Mouse (Mus musculus) cerebellum, adult 9-10 months (tissue): ENCODE measurements around the gene Samd4.

Experiments
- DNase-seq: peaks from one replicate; pipeline ENCODE4 v3.0.0; 2022

The Samd4 gene

DNA sequence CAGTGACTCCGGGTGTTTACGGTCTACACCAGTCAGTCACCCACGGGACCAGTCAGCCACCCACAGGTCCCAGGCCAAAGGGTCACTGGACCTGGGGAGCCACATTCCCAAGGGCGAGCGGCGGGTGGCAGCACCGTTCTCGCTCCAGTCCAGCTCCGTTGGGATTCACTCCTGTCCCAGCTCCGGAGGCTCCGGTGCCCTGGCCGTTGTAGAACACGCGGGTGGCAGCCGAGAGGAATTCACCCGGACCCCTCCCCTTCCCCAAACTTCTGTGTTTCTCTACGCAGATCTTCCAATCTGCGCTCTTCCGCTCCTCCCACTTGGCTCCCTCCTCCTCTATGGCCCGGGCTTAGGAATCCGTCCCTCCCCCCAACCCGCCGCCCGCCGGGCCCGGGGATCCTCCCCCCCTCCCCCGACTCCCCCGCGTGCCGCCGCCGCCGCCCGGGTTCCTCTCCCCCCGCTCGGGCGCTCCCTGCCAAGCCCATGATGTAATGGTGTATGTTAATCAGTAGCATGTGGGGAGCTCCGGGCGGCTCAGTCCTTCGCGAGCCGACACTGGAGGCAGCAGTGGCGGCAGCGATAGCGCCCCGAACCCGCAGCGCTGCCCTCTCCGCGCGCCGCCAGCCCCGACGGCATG, at the start of gene Samd4:
Gene Samd4, plus strand, starts transcription at position 424 of the 637 bp plus-strand sequence.
- DNase-seq, result peak; percentile 73

GRCm38 (mm10) chr14:46839326-46839725, 43.3 kb upstream of the Samd4 start:
- DNase-seq, result no peak

GRCm38 (mm10) chr14:46845706-46846105, 36.9 kb upstream of the Samd4 start:
- no peak for DNase-seq

DNA sequence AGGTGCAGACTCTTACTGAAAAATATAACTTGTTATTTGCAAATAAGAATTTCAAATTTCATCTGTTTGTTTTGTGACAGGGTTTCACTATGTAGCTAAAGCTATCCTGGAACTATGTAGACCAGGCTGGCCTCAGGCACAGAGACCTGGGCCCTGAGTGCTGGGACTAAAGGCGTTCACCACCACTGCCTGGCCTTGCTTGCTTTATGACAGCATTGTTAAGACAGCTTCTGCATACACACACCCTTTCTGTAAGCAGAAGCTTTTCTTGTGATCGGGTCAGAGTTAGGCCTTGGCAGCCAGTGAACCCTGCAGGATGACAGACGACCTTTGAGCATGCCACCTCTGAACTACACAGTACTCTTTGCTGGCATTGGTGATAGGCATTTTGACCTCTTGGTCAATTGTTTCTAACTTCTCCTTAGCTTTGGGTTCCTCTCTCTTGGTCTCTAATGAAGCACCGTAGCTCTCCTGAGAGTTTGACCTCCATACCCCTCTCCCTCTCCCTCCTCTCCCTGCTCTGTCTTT, 34.5 kb upstream of the Samd4 start:
- no peak for DNase-seq

DNA sequence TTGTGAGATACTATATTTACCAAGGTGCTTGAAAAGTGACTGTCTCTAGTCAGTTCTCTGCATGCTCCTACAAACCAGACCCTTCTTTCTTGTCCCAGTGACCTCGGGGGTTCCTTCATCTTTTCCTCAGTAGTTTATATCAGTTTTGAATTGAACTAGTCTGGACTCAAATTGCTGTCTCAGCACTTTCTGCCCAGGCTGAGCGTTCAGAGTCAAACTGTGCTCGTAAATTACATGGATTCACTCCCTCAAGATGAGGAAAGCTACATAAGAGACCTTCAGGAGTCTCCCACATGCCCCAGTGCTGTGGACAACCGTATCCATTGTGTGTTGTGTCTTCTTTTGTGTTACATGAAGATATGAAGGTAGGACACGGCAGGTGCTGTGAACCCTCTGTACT, 33.9 kb upstream of the Samd4 start:
- DNase-seq, result no peak

- no peak for DNase-seq
Measured at GRCm38 (mm10) chr14:46849769-46850168, 32.9 kb upstream of the Samd4 start.

GRCm38 (mm10) chr14:46853677-46854076, 29.0 kb upstream of the Samd4 start:
- DNase-seq, result no peak

- DNase-seq, result no peak
Measured at GRCm38 (mm10) chr14:46862922-46863321, 19.7 kb upstream of the Samd4 start.

GRCm38 (mm10) chr14:46880935-46881334, 1.7 kb upstream of the Samd4 start:
- peak; percentile 69 for DNase-seq

DNA sequence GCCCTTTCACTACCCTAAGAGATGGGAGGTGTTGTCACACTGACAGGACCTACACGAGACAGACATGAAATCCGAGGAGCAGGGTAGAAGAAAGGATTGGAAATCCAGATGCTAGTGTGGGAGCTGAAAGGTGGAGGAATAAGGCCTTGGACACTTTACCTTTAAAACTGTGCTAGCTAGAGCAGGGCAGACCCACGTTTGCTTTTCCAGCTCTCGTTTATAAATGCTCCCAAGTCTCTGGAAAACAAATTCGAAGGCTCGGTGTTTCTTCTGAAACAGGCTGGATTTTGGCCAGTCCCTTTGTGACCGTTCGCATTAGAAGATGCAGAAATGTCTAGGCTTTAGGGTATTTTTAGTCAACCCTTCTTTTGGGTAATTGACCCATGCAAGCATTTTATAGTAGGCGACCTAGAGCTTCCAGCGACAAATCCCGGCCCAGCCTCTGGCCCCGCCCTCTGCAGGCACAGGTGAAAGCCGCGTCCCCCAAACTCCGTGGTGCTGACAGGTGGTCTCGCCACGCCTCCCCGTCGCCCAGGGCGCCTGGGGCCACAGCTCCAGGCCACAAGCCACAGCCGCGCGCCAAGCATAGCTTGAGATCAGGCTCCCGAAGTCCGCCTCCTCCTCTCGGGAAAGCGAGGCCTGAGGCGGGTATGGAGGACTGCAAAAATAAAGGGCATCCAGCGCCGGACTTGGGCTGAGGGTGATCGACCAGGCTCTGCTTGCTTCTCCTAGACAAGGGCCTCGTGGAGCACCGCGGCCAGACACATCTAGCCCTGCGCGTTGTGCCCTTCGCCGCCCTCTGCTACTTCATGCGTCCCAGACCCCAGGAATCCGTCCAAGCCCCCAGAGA, 848 bp upstream of the Samd4 start:
- DNase-seq, result peak; percentile 52

DNA sequence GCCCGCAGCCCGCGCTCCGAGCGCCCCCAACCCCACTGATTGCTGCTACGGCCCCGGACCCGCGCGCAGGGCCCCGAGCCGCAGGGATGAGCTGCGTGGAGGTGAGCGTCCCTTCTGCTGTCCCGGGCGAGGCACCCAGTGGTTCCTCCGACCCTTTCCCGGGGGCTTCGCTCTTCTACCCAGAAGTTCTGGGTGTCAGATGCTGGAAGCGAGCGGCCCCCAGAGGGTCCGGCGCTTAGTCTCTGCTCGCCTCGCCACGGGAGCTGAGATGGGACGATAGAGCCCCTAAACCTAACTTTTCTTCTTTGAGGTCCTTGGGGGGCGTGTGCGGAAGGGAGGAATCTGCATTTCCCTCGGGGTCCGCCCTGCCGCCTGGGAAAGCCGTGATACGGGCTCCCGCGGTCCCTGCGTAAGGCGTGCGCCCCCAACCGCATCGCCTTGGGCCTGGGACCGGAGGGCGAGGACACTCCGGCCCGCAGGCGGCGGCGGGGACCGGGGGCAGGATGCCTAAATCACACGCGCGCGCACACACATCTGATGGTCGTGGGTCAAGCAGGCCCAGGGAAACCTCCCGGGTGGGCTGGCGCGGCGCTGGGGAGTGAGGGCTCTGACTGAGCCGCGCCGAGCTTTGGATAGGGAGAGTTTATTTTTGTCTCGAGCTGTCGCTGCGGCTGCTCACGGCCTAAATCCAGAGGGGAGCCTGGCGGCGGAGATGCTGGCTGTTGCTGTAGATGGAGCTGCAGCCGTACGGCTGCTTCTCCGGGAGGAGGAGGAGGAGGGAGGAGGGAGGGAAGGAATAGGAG, 615 bp downstream of the Samd4 start:
- no peak for DNase-seq

DNA sequence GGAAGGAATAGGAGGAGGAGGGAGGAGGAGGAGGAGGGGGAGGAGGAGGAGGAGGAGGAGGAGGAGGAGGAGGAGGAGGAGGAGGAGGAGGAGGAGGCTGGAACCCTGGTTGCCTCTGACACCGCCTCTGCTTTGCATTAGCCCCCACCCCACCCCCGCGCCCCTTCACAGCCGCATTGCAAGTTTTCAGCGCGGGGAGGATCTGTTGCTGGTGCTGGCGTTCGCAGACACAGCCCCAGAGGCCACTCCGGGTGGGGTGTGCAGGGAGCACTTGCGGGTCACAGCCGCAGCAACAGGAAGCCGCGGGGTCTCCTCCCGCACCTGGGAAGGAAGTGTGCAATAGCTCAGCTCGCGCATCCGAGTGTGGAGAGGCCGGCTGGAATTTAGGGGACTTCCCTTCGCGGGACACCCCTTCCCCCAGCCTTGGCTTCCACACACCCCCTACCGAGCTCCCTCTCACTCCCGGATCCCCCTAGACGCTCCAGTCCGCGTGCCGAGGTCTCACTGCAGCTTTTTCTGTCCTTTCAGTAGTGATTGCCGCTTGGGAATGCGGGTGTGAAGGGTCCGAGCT, 1.3 kb downstream of the Samd4 start:
- DNase-seq, result peak; percentile 63

DNA sequence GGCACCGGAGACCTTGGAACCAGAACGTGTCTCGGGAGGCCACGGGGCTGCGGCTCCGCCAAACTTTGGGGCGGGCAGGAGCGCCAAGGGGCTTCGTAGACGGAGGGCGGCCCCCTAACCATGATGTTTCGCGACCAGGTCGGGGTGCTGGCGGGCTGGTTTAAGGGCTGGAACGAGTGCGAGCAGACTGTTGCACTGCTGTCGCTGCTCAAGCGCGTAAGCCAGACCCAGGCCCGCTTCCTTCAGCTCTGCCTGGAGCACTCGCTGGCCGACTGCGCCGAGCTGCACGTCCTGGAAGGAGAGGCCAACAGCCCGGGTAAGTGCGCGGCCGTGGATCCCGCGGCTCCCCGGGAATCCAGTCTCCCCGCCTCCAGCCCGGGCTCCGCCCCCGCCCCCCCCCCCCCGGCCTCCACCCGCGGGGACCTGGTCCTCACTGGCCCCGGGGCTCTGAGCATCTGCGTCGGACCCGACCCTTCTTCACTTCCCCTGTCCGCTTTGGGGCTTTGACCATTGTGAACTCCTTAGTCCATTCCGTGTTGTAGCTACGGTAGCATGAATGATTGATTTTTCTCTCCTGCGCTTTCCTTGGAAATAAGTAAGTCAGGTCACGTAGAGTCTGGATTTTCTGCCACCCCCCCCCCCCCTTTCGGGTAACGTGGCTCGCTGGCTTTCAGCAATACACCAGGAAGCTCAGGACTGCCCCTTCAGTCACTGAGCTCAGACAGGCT, 2.2 kb downstream of the Samd4 start:
- DNase-seq, result peak; percentile 61

- DNase-seq, result peak; percentile 52
Measured at GRCm38 (mm10) chr14:46885429-46885755, 2.7 kb downstream of the Samd4 start.

DNA sequence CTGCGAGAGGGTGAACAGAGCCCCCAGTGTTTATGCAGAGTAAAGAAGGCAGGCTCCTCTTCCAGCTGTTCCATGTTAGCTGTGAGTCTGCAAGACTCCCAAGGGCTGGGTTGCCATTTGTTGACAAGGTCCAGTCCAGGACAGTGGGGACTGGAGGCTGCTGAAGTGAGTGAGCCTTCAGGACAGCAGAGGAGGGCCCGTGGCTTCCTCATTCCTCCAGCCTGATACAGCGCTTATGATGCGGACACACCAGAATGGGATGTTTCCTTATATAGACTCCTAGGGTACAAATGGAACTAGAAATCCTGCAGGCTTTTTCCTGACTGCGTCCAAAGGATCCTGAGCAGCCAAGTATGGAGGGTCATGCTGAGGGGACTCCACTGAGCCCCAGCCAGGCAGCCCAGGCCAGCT, 3.2 kb downstream of the Samd4 start:
- peak; percentile 21 for DNase-seq

GRCm38 (mm10) chr14:46889096-46889495, 6.4 kb downstream of the Samd4 start:
- no peak for DNase-seq

DNA sequence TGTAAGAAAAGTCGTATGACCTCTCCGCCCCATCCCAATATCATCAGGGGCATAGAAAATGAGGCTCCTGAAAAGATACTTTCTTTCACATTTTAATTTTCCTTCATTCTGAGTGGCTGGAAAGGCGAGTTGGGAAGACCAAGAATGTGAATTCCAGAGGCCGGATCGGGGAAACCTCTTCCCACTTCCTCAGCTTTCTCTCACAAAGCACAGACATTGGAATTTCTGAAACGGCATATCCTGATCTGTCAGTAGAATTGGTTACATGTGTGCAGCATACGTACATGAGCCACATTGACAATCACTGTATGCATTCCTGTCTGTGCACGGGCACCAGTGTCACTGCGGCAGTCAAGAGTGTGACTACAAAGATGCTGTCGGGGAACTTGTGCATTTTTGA, 11.3 kb downstream of the Samd4 start:
- DNase-seq, result no peak

DNA sequence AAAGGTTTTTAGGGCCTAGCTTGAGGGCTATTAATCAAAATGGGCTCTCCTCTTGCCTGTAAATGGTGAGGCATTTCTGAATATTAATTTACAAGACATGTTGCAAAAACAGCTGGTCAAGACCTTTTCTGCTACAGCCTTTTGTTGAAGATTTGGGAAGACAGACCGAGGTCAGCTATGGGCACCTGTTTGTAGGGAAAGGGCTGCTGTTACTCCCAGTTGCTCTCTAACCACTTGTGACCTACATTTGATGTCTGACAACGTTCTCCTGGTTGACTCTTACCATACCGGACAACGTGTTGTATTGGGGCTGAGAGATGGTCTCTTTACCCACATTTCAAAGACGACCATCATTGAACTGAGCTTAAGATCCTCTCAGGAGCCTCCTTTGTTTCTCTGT, 15.3 kb downstream of the Samd4 start:
- no peak for DNase-seq

- DNase-seq, result no peak
Measured at GRCm38 (mm10) chr14:46898626-46899025, 16.0 kb downstream of the Samd4 start.

DNA sequence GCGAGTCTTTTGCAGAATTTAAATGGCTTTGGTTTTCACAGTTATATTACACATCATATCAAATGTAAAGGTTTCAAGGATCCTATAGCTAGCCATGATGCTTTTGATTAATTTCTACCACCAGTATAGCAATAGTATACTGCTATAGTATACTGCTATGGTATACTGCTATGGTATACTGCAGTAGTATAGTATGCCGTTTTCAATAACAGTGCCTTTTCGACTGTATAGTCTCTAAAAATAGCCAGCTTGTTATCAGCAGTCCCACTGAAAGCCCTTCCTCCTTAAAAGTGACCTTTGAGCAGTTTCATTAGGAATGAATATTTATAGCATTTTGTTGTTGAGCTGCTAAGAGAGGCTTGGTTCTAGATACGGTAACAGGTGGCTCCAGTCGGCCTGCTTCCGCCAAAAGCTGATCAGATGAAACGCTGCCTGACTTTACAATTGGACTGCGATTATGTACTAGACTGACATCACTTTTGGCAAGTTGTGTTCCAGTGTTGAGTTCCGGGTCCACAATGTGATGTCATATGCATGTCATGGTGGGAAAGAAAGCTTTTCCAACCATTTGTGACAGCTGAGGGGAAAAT, 19.9 kb downstream of the Samd4 start:
- no peak for DNase-seq

- no peak for DNase-seq
Measured at GRCm38 (mm10) chr14:46904276-46904675, 21.6 kb downstream of the Samd4 start.

GRCm38 (mm10) chr14:46908858-46909257, 26.2 kb downstream of the Samd4 start:
- DNase-seq, result no peak
